Mouse (Mus musculus) limb, embryonic 10.5 days (tissue): ENCODE measurements around the gene Slc25a26. TPM values are rescaled to one million over a fixed set of nuclear protein-coding genes. Genes with fewer than 3 reads are reported as not detected.
A peak's percentile ranks its signal among the peaks of the same experiment; 100 is the strongest.

ENCODE experiments used
- DNase-seq: peaks from one replicate; pipeline ENCODE4 v3.0.0-alpha.2; 2017; ENCODE audit warnings: low spot score
- H3K27ac ChIP-seq: fragments of 300-500 bp; sonication (generic); 2 replicates; pipeline ENCODE4 v1.5.1; 2016; ENCODE audit warnings: mild to moderate bottlenecking
- H3K27me3 ChIP-seq: fragments of 300-500 bp; sonication (generic); 2 replicates; pipeline ENCODE4 v1.6.1; 2016; ENCODE audit warnings: low read depth, mild to moderate bottlenecking; ENCODE audit not compliant: poor library complexity, severe bottlenecking
- H3K36me3 ChIP-seq: fragments of 300-500 bp; sonication (generic); 2 replicates; pipeline ENCODE4 v1.6.1; 2016; ENCODE audit warnings: mild to moderate bottlenecking, moderate library complexity
- H3K4me1 ChIP-seq: fragments of 300-500 bp; sonication (generic); 2 replicates; pipeline ENCODE4 v1.6.1; 2016
- H3K4me3 ChIP-seq: fragments of 300-500 bp; sonication (generic); 2 replicates; pipeline ENCODE4 v1.5.1; 2016; ENCODE audit warnings: mild to moderate bottlenecking, moderate library complexity
- H3K9me3 ChIP-seq: fragments of 300-500 bp; sonication (generic); replicated peaks from 2 replicates; pipeline ENCODE4 v1.6.1; 2016; ENCODE audit warnings: mild to moderate bottlenecking
- WGBS: fragments of 180-500 bp; shearing (Covaris S2); methylation state at CpG from one replicate; pipeline ENCODE4 v1.1.7; 2016; 5-methylcytosine and 5-hydroxymethylcytosine counted together
- polyA plus RNA-seq: library from polyadenylated mRNA; unstranded; fragments of >200 nt; fragmentation: Nextera tagmentation; extraction: Ambion mirVana; gene quantifications from 2 replicates; pipeline ENCODE4 v1.2.1, GENCODE M21; 2016

Gene Slc25a26
- polyA plus RNA-seq, 1 experiment from 2014 or later = 8.1 TPM

GRCm38 (mm10) chr6:94618671-94619070 is 118.5 kb downstream of the Slc25a26 start:
- peaks cover 96% of the 10 kb centered on the region for H3K36me3 ChIP-seq
- no peak for DNase-seq

GRCm38 (mm10) chr6:94620287-94620686 is 120.2 kb downstream of the Slc25a26 start:
- H3K27ac ChIP-seq = 0 out of 2 replicates have a peak overlapping the region, but pooled peaks have one; percentile 11
- no peaks in the 10 kb centered on the region for H3K9me3 ChIP-seq

More at GRCm38 (mm10) chr6:94618671-94619070, 118.5 kb downstream of the Slc25a26 start:
- peaks cover 28% of the 10 kb centered on the region for H3K4me1 ChIP-seq
- no peak overlapping the region for H3K4me3 ChIP-seq
- WGBS = 86% methylated on average over 5 of the region's 5 CpGs
- peaks cover 6% of the 10 kb centered on the region for H3K27me3 ChIP-seq
- no peaks in the 10 kb centered on the region for H3K9me3 ChIP-seq
- H3K27ac ChIP-seq = no peak overlapping the region; the same call in 1 of the 2 replicates

GRCm38 (mm10) chr6:94620801-94621301 is 120.7 kb downstream of the Slc25a26 start:
- H3K27ac ChIP-seq = 0 out of 2 replicates have a peak overlapping the region, but pooled peaks have one; percentile 8

More at GRCm38 (mm10) chr6:94620287-94620686, 120.2 kb downstream of the Slc25a26 start:
- Histone ChIP-seq H3K27me3 (peaks cover 19% of the 10 kb centered on the region), H3K4me1 (peaks cover 35% of the 10 kb centered on the region), H3K4me3 (no peak overlapping the region), H3K36me3 (peaks cover 97% of the 10 kb centered on the region)
- 86% methylated on average over 6 of the region's 6 CpGs for whole genome bisulfite sequencing
- DNase-seq = no peak

GRCm38 (mm10) chr6:94622983-94623382 is 122.9 kb downstream of the Slc25a26 start:
- DNase-seq = peak; percentile 76
- Histone ChIP-seq H3K36me3 (peaks cover 80% of the 10 kb centered on the region), H3K4me1 (peaks cover 56% of the 10 kb centered on the region), H3K27me3 (peaks cover 19% of the 10 kb centered on the region), H3K9me3 (no peaks in the 10 kb centered on the region), H3K27ac (no peak overlapping the region), H3K4me3 (no peak overlapping the region)
- WGBS = 76% methylated on average over 4 of the region's 4 CpGs

More at GRCm38 (mm10) chr6:94620801-94621301, 120.7 kb downstream of the Slc25a26 start:
- WGBS = 82% methylated on average over 9 of the region's 9 CpGs
- peaks cover 41% of the 10 kb centered on the region for H3K4me1 ChIP-seq
- H3K9me3 ChIP-seq = no peaks in the 10 kb centered on the region
- H3K36me3 ChIP-seq = peaks cover 96% of the 10 kb centered on the region
- H3K27me3 ChIP-seq = peaks cover 19% of the 10 kb centered on the region
- H3K4me3 ChIP-seq = no peak overlapping the region
- DNase-seq = no peak

- 88% methylated on average over 5 of the region's 5 CpGs for WGBS
- peaks cover 66% of the 10 kb centered on the region for H3K36me3 ChIP-seq
- H3K27ac ChIP-seq = 0 out of 2 replicates have a peak overlapping the region, but pooled peaks have one; percentile 31
- H3K27me3 ChIP-seq = peaks cover 30% of the 10 kb centered on the region
- H3K9me3 ChIP-seq = no peaks in the 10 kb centered on the region
- H3K4me1 ChIP-seq = peaks cover 57% of the 10 kb centered on the region
- no peak overlapping the region for H3K4me3 ChIP-seq
- DNase-seq = no peak
Measured at GRCm38 (mm10) chr6:94624543-94624942, 124.4 kb downstream of the Slc25a26 start.

GRCm38 (mm10) chr6:94625896-94626295 is 125.8 kb downstream of the Slc25a26 start:
- Histone ChIP-seq H3K27me3 (peaks cover 41% of the 10 kb centered on the region), H3K4me1 (peaks cover 64% of the 10 kb centered on the region)

GRCm38 (mm10) chr6:94626807-94627206 is 126.7 kb downstream of the Slc25a26 start:
- WGBS = 28% methylated on average over 2 of the region's 2 CpGs
- H3K4me3 ChIP-seq = no peak overlapping the region
- H3K4me1 ChIP-seq = peaks cover 71% of the 10 kb centered on the region
- H3K27ac ChIP-seq = peak overlapping the region; percentile 66
- H3K9me3 ChIP-seq = no peaks in the 10 kb centered on the region
- peaks cover 45% of the 10 kb centered on the region for H3K27me3 ChIP-seq
- DNase-seq = no peak
- H3K36me3 ChIP-seq = peaks cover 47% of the 10 kb centered on the region

More at GRCm38 (mm10) chr6:94625896-94626295, 125.8 kb downstream of the Slc25a26 start:
- DNase-seq = no peak
- WGBS = 40% methylated on average over 5 of the region's 5 CpGs
- Histone ChIP-seq H3K4me3 (no peak overlapping the region), H3K36me3 (peaks cover 56% of the 10 kb centered on the region), H3K9me3 (no peaks in the 10 kb centered on the region), H3K27ac (peak overlapping the region; percentile 66)

- peaks cover 43% of the 10 kb centered on the region for H3K27me3 ChIP-seq
- peaks cover 75% of the 10 kb centered on the region for H3K4me1 ChIP-seq
- H3K9me3 ChIP-seq = no peaks in the 10 kb centered on the region
- H3K27ac ChIP-seq = peak overlapping the region; percentile 84
- H3K4me3 ChIP-seq = peak overlapping the region; percentile 18
- 28% methylated on average over 15 of the region's 15 CpGs for WGBS
- DNase-seq = peak; percentile 70
- H3K36me3 ChIP-seq = peaks cover 35% of the 10 kb centered on the region
Measured at GRCm38 (mm10) chr6:94627714-94628595, 127.8 kb downstream of the Slc25a26 start.

- peaks cover 40% of the 10 kb centered on the region for H3K27me3 ChIP-seq
- H3K27ac ChIP-seq = peak overlapping the region; percentile 84
- no peaks in the 10 kb centered on the region for H3K9me3 ChIP-seq
- 65% methylated on average over 6 of the region's 6 CpGs for WGBS
- H3K36me3 ChIP-seq = peaks cover 28% of the 10 kb centered on the region
- H3K4me3 ChIP-seq = no peak overlapping the region
- DNase-seq = no peak
- peaks cover 75% of the 10 kb centered on the region for H3K4me1 ChIP-seq
Measured at GRCm38 (mm10) chr6:94628787-94629186, 128.7 kb downstream of the Slc25a26 start.

GRCm38 (mm10) chr6:94631051-94631778 is 131.1 kb downstream of the Slc25a26 start:
- Histone ChIP-seq H3K9me3 (no peaks in the 10 kb centered on the region), H3K4me1 (peaks cover 74% of the 10 kb centered on the region), H3K36me3 (peaks cover 6% of the 10 kb centered on the region; the same call in 1 of the 2 replicates), H3K27ac (peak overlapping the region; percentile 37; the same call in 1 of the 2 replicates), H3K27me3 (peaks cover 28% of the 10 kb centered on the region; the same call in 1 of the 2 replicates), H3K4me3 (no peak overlapping the region)
- WGBS = 71% methylated on average over 7 of the region's 7 CpGs
- DNase-seq = no peak

- Histone ChIP-seq H3K27me3 (peaks cover 28% of the 10 kb centered on the region; the same call in 1 of the 2 replicates), H3K4me1 (peaks cover 70% of the 10 kb centered on the region), H3K4me3 (no peak overlapping the region), H3K9me3 (no peaks in the 10 kb centered on the region), H3K36me3 (peaks cover 5% of the 10 kb centered on the region; the same call in 1 of the 2 replicates), H3K27ac (0 out of 2 replicates have a peak overlapping the region, but pooled peaks have one; percentile 37)
- no peak for DNase-seq
- WGBS = 94% methylated on average over 6 of the region's 6 CpGs
Measured at GRCm38 (mm10) chr6:94631779-94632082, 131.6 kb downstream of the Slc25a26 start.

- no peak for DNase-seq
- Histone ChIP-seq H3K4me1 (peaks cover 60% of the 10 kb centered on the region), H3K36me3 (peaks cover 5% of the 10 kb centered on the region; the same call in 1 of the 2 replicates), H3K4me3 (no peak overlapping the region), H3K9me3 (no peaks in the 10 kb centered on the region), H3K27me3 (peaks cover 24% of the 10 kb centered on the region; the same call in 1 of the 2 replicates), H3K27ac (no peak overlapping the region)
- 87% methylated on average over 4 of the region's 4 CpGs for WGBS
Measured at GRCm38 (mm10) chr6:94634274-94634673, 134.1 kb downstream of the Slc25a26 start.
